Mouse (Mus musculus) heart, adult 2 months (tissue): ENCODE measurements around the gene Serinc1. TPM values are rescaled to one million over a fixed set of nuclear protein-coding genes. Genes with fewer than 3 reads are reported as not detected.

Experiments
- DNase-seq, 2 experiments: peaks; one replicate each; pipeline ENCODE4 v3.0.0; 2021
- H3K27ac ChIP-seq: fragments of 200-600 bp; 2 replicates; pipeline ENCODE4 v1.8.1; 2022
- H3K27me3 ChIP-seq: fragments of 200-500 bp; 2 replicates; pipeline ENCODE4 v1.6.1; 2012; ENCODE audit warnings: mild to moderate bottlenecking, low read length, inconsistent platforms, mixed read lengths; ENCODE audit not compliant: control insufficient read depth, insufficient read depth
- H3K36me3 ChIP-seq: fragments of 200-500 bp; 2 replicates; pipeline ENCODE4 v1.6.1; 2012; ENCODE audit warnings: low read length, inconsistent platforms; ENCODE audit not compliant: control insufficient read depth, insufficient read depth
- H3K4me1 ChIP-seq: fragments of 200-500 bp; 2 replicates; pipeline ENCODE4 v1.6.1; 2011; ENCODE audit warnings: low read length; ENCODE audit not compliant: control insufficient read depth, insufficient read depth
- H3K4me3 ChIP-seq: fragments of 200-600 bp; 2 replicates; pipeline ENCODE4 v1.8.1; 2022
- H3K79me2 ChIP-seq: fragments of 200-500 bp; replicated peaks from 2 replicates; pipeline ENCODE4 v1.6.1; 2012; ENCODE audit warnings: mild to moderate bottlenecking, inconsistent platforms, low read length, moderate library complexity, mixed read lengths; ENCODE audit not compliant: control insufficient read depth, insufficient read depth
- H3K9ac ChIP-seq: fragments of 200-500 bp; 2 replicates; pipeline ENCODE4 v1.6.1; 2012; ENCODE audit warnings: low read depth, mild to moderate bottlenecking, control low read depth, inconsistent platforms, low read length, mixed read lengths
- CTCF ChIP-seq: fragments of 200-600 bp; IDR thresholded peaks from 2 replicates; pipeline ENCODE4 v1.8.1; 2022; ENCODE audit warnings: antibody characterized with exemption, mild to moderate bottlenecking, moderate library complexity
- EP300 ChIP-seq: fragments of 200-500 bp; IDR thresholded peaks from 2 replicates; pipeline ENCODE4 v1.6.1; 2011; ENCODE audit warnings: low read depth, low read length, control low read depth; ENCODE audit not compliant: insufficient read depth
- POLR2A ChIP-seq: fragments of 200-500 bp; IDR thresholded peaks from 2 replicates; pipeline ENCODE4 v1.6.1; 2011; ENCODE audit warnings: mild to moderate bottlenecking, low read depth, low read length, control low read depth; ENCODE audit not compliant: insufficient read depth
- WGBS: fragments of 180-500 bp; shearing (Covaris S2); methylation state at CpG from one replicate; pipeline ENCODE4 v1.1.7; 2018; 5-methylcytosine and 5-hydroxymethylcytosine counted together
- intact Hi-C: fragments of 180-260 bp; cut with DNase I; formaldehyde crosslinking; loops from one replicate; pipeline ENCODE4 v1.15.1; 2025
- polyA plus RNA-seq: library from polyadenylated mRNA; depleted of rRNA; stranded (reverse); fragments of >200 nt; gene quantifications from 2 replicates; pipeline ENCODE4 v1.2.3, GENCODE M21; 2012; rRNA removed
- total RNA-seq, 2 experiments: library from RNA; stranded (reverse); gene quantifications; 2 replicates each; pipeline ENCODE4 v1.2.3; 2021

Serinc1 gene
- total and polyA plus RNA-seq, 3 experiments = 88.0 to 315 (median 271) TPM

- no peaks in the 10 kb centered on the region for H3K27me3 ChIP-seq
- H3K79me2 ChIP-seq = no peaks in the 10 kb centered on the region
- intact Hi-C loops = no loop called here
- 77% methylated on average over 9 of the region's 9 CpGs for WGBS
- no peak overlapping the region for H3K9ac ChIP-seq
- TF ChIP-seq POLR2A (no peak), CTCF (no peak), EP300 (no peak)
- no peak for DNase-seq
- H3K27ac ChIP-seq = no peak overlapping the region
- no peaks in the 10 kb centered on the region for H3K36me3 ChIP-seq
- H3K4me3 ChIP-seq = no peak overlapping the region
- H3K4me1 ChIP-seq = no peaks in the 10 kb centered on the region
These were observed 55.0 kb downstream of the Serinc1 start for GRCm38 (mm10) chr10:57477121-57477843.

Other genes starting within 250 kb of the Serinc1 start
- gene Hsf2, start 46.1 kb downstream of the Serinc1 start, total RNA-seq = 10 to 100 TPM; 13.4 to 15.6 TPM
- 4.4 and 11.9 TPM in 2 replicates for gene Hsf2, start 46.1 kb downstream of the Serinc1 start, polyA plus RNA-seq
- gene Pkib, start 99.5 kb upstream of the Serinc1 start, total RNA-seq = 1 to 10 TPM in 1 of 2 experiments, under 1 TPM in 1; 0.39 to 1.6 TPM
- gene Pkib, start 99.5 kb upstream of the Serinc1 start, polyA plus RNA-seq = 0.47 and 1.3 TPM in 2 replicates